In the genomic region with DNA sequence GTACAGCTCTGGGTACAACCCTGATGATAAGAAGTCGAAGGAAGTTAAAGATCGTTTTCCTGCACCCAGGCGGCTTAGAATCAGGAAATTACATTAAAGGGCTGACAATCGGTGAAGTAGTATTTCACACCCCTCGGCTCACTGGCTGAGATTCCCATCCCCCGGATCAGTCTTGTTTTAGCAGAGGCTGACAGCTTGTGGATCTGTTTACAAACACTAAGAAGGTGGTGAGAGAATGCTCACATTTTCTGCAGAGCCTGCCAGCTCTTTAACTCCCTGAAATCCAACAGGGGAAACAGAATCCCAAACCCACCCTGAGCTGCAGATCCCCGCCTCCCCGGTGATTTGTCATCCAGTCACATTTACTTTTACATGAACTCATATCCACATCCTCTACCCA, we compare ENCODE assay signal across 36 mouse cellular contexts. TPM values are rescaled to one million over a fixed set of nuclear protein-coding genes. Genes with fewer than 3 reads are reported as not detected.
"Had no signal": no experiment of that assay in that cellular context is flagged by ENCODE, and none has a peak within 500 bp of the region (broad histone marks: within the 10 kb centered on the region; RNA-seq: fewer than 3 reads in every experiment).

No protein-coding gene starts in this region.

- DNase-seq: gastrocnemius, postnatal 14 days; gastrocnemius, postnatal 36 days; heart, adult 11 months; heart, adult 2 months; heart, postnatal 14 days; heart, postnatal 36 days; kidney, adult 11 months; kidney, adult 2 months; kidney, adult 9 months; kidney, postnatal 14 days; kidney, postnatal 36 days; layer of hippocampus, adult 9-11 months; layer of hippocampus, postnatal 36 days; left cerebral cortex, postnatal 4 days had no signal

- H3K27ac ChIP-seq: heart, adult 2 months; heart, embryonic 13.5 days; heart, embryonic 15.5 days; hindbrain, embryonic 13.5 days; hindbrain, embryonic 15.5 days; hindbrain, postnatal 0 days; kidney, embryonic 15.5 days; kidney, postnatal 0 days; left cerebral cortex, adult 2 months; limb, embryonic 13.5 days; limb, embryonic 15.5 days; liver, embryonic 12.5 days; liver, embryonic 14.5 days had no signal

- H3K4me3 ChIP-seq: heart, adult 2 months; heart, embryonic 13.5 days; heart, embryonic 15.5 days; hindbrain, embryonic 13.5 days; hindbrain, embryonic 15.5 days; kidney, embryonic 15.5 days; left cerebral cortex, adult 2 months; limb, embryonic 13.5 days; limb, embryonic 15.5 days; liver, embryonic 12.5 days had no signal

RNA-seq across cellular contexts. Expression of a gene that starts 2.8 kb away (rescaled TPM):
- total RNA-seq: gastrocnemius, adult 8-10 months; gastrocnemius, postnatal 14 days; gastrocnemius, postnatal 36 days; heart, adult 2 months; heart, postnatal 14 days; heart, postnatal 36 days; hematopoietic stem cell, adult 5-6 weeks; layer of hippocampus, postnatal 36 days; liver, adult 2 months had no signal
- polyA plus RNA-seq: gonadal fat pad, adult 2 months; heart, adult 2 months; heart, embryonic 13.5 days; heart, embryonic 15.5 days; heart, postnatal 0 days; hindbrain, embryonic 11.5 days; intestine, embryonic 14.5 days; intestine, embryonic 16.5 days; kidney, adult 2 months; kidney, embryonic 15.5 days; kidney, postnatal 0 days; large intestine, adult 2 months; limb, embryonic 11.5 days; limb, embryonic 15.5 days; liver, adult 2 months; liver, embryonic 14.5 days had no signal
